Mouse (Mus musculus): ENCODE measurements at regions not wholly inside any gene's neighbourhood (a gene's known extent, or its start where the extent isn't known, plus 50 kb on each side); places are given as distances from the start of the nearest gene placed in this dataset.

DNA sequence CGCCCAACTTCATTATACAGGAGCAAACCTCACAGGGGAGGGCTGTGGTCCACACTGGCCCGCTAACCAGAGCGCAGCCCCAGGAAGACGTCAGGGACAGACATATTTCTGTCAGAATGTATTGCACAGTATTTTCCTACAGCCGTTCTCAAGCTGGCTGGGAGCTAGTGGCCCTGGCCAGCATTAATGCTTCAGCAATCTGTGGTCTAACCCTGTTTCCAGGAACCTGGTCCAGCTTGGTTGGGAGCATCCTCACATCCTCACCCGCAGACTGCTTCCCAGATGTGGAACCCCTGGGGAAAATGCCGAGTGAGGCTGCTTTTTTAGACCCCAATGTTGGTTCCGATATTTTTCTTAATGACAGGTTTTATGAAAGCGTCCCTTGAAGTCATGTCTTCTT is 500.6 kb upstream of the Adam5 start:
- no peaks in the 10 kb centered on the region for H3K36me3 ChIP-seq (ENCODE audit: control insufficient read depth, insufficient read depth, low read length)
- no peak overlapping the region for H3K27ac ChIP-seq (ENCODE audit: low read depth, low read length)
- H3K4me3 ChIP-seq (ENCODE audit: low read depth, low read length), result no peak overlapping the region
- DNase-seq (ENCODE audit: low spot score), result no peak
- H3K27me3 ChIP-seq (ENCODE audit: control insufficient read depth, insufficient read depth, low read length), result no peaks in the 10 kb centered on the region
- H3K4me2 ChIP-seq (ENCODE audit: low read depth), result no peak overlapping the region
- H3K4me1 ChIP-seq (ENCODE audit: control insufficient read depth, insufficient read depth, low read length), result no peaks in the 10 kb centered on the region
- WGBS, result 85% methylated on average over 9 of the region's 9 CpGs
- no peaks in the 10 kb centered on the region for H3K9me3 ChIP-seq (ENCODE audit: control insufficient read depth, low read length)
- no peak for ATAC-seq (ENCODE audit: insufficient read depth, low FRiP score, low TSS enrichment)
- H3K9ac ChIP-seq (ENCODE audit: low read length), result no peak overlapping the region

DNA sequence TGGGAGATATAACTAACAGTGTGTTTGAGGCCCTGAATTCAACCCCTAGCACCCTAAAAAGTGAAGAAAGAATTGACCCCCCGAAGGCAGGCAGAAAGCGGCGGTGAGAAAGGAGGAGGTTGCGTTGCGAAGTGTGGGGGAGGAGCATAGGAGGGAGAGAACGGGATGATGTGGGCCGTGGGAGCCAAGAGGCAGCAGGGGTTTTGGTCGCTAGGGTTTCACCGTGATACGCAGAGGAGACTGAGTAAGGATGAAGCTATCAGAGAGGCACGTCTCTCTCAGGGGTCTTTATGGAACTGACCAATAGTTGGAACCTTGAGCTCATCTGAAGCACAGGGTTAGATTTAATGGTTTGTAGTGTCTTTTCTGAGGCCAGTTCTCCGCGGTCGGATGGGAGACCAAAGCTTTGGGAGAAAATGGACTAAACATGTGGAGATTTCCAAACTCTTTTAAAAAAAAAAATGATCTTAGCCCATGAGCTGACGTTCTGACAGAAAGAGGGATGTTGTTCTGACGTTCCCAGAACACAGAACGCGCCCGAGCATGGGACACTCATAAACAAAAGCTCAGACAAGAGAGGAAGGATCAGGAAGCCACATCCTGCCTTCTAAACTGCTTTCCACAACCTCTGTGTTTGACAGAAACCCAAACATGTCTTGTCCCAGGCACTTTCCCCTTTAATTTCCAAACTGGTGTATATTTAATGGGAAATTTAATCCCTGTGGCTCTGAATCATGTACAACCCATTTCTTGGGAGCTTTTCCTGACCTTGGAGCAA is 499.7 kb upstream of the Adam5 start:
- Histone ChIP-seq H3K27me3 (ENCODE audit: control insufficient read depth, insufficient read depth, low read length) (no peaks in the 10 kb centered on the region), H3K9ac (ENCODE audit: low read length) (no peak overlapping the region), H3K36me3 (ENCODE audit: control insufficient read depth, insufficient read depth, low read length) (no peaks in the 10 kb centered on the region), H3K9me3 (ENCODE audit: control insufficient read depth, low read length) (no peaks in the 10 kb centered on the region), H3K4me1 (ENCODE audit: control insufficient read depth, insufficient read depth, low read length) (no peaks in the 10 kb centered on the region), H3K4me3 (ENCODE audit: low read depth, low read length) (no peak overlapping the region), H3K27ac (ENCODE audit: low read depth, low read length) (no peak overlapping the region), H3K4me2 (ENCODE audit: low read depth) (no peak overlapping the region)
- no peak for DNase-seq (ENCODE audit: low spot score)
- 47% methylated on average over 19 of the region's 19 CpGs for WGBS
- no peak for ATAC-seq (ENCODE audit: insufficient read depth, low FRiP score, low TSS enrichment)

DNA sequence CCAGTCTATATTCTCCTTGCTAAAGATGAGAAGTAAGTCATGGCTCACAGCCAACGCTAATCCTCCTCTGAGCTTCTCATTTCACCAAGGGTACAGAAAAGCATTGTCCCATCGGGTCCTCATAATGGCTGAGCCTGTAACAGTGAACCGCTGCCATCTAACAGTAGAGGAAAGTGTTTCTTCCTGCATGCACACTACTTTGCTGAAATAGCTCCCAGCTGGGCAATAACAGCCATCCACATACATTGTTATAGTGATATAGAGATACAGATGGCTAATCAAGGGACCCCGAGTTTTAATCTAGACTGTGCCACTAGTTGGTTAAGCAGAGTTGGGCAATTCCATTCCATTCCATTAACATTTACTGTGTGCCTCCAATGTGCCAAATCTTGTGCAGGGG is 492.2 kb upstream of the Adam5 start:
- H3K4me2 ChIP-seq (ENCODE audit: low read depth), result no peak overlapping the region
- no peaks in the 10 kb centered on the region for H3K36me3 ChIP-seq (ENCODE audit: control insufficient read depth, insufficient read depth, low read length)
- H3K4me1 ChIP-seq (ENCODE audit: control insufficient read depth, insufficient read depth, low read length), result no peaks in the 10 kb centered on the region
- no peak for ATAC-seq (ENCODE audit: insufficient read depth, low FRiP score, low TSS enrichment)
- WGBS, result 85% methylated on average over 4 of the region's 4 CpGs
- no peaks in the 10 kb centered on the region for H3K27me3 ChIP-seq (ENCODE audit: control insufficient read depth, insufficient read depth, low read length)
- H3K9me3 ChIP-seq (ENCODE audit: control insufficient read depth, low read length), result no peaks in the 10 kb centered on the region
- no peak overlapping the region for H3K4me3 ChIP-seq (ENCODE audit: low read depth, low read length)
- no peak for DNase-seq (ENCODE audit: low spot score)
- no peak overlapping the region for H3K9ac ChIP-seq (ENCODE audit: low read length)
- no peak overlapping the region for H3K27ac ChIP-seq (ENCODE audit: low read depth, low read length)

DNA sequence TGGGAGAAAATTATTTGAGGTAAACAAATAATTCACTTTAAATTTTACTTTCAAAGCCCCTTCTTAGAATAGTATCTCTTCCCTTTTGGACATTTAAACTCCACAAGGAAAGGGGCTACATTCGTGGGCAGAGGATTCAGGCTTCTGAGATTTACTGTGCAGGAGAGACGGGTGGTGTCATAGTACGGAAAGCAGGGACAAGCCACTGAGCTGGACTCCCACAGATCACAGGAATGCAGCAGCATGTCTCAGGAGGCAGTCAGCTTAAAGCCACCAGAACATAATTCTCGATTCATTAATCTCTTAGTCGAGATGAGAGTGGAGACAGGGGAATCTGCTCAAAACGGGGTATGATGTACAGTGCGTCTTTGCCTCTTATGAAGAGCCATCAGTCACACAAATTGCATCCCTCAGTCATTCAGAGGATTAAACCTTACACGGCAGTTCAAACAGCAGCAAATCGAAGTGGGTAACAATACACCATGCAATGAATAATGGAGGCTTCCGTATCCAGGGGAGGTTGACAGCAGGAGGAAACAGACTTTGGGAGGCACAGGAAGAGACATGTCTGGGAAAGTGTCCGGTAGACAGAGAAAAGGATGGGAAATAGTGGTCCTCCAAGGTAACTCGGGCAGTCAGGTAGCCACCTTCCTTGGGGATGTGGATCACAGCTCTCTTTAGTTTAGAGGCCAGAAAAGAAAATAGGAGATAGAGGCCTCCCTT is 487.8 kb upstream of the Adam5 start:
- no peak overlapping the region for H3K4me3 ChIP-seq (ENCODE audit: low read depth, low read length)
- no peaks in the 10 kb centered on the region for H3K27me3 ChIP-seq (ENCODE audit: control insufficient read depth, insufficient read depth, low read length)
- no peak overlapping the region for H3K4me2 ChIP-seq (ENCODE audit: low read depth)
- DNase-seq (ENCODE audit: low spot score), result no peak
- H3K27ac ChIP-seq (ENCODE audit: low read depth, low read length), result no peak overlapping the region
- 47% methylated on average over 12 of the region's 12 CpGs for WGBS
- H3K36me3 ChIP-seq (ENCODE audit: control insufficient read depth, insufficient read depth, low read length), result no peaks in the 10 kb centered on the region
- no peaks in the 10 kb centered on the region for H3K4me1 ChIP-seq (ENCODE audit: control insufficient read depth, insufficient read depth, low read length)
- no peak overlapping the region for H3K9ac ChIP-seq (ENCODE audit: low read length)
- no peak for ATAC-seq (ENCODE audit: insufficient read depth, low FRiP score, low TSS enrichment)
- H3K9me3 ChIP-seq (ENCODE audit: control insufficient read depth, low read length), result no peaks in the 10 kb centered on the region

DNA sequence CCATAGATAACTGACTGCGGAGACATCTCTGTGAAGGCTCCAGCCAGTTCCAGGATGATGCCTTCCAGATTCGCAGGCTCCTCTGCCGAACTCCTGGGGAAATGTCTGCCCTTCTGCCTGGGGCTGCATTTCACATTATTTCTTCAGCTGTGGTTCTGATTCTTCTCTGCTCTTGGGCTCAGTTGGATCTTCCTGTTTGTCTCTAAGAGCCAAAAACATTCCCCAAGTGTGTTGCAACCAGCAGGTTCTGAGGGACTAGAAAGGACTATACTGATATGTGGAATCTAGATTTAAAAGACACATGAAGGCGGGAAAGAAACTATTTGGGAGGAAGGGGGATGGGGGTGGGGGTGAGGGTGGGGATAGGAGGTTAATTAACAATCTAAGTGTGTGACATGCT is 483.8 kb upstream of the Adam5 start:
- H3K27ac ChIP-seq (ENCODE audit: low read depth, low read length), result no peak overlapping the region
- no peaks in the 10 kb centered on the region for H3K9me3 ChIP-seq (ENCODE audit: control insufficient read depth, low read length)
- no peaks in the 10 kb centered on the region for H3K36me3 ChIP-seq (ENCODE audit: control insufficient read depth, insufficient read depth, low read length)
- DNase-seq (ENCODE audit: low spot score) (no peak), ATAC-seq (ENCODE audit: insufficient read depth, low FRiP score, low TSS enrichment) (no peak)
- no peak overlapping the region for H3K9ac ChIP-seq (ENCODE audit: low read length)
- H3K27me3 ChIP-seq (ENCODE audit: control insufficient read depth, insufficient read depth, low read length), result no peaks in the 10 kb centered on the region; the same call in 1 of the 2 replicates
- WGBS, result 81% methylated on average over 4 of the region's 4 CpGs
- H3K4me2 ChIP-seq (ENCODE audit: low read depth), result no peak overlapping the region
- H3K4me1 ChIP-seq (ENCODE audit: control insufficient read depth, insufficient read depth, low read length), result no peaks in the 10 kb centered on the region
- no peak overlapping the region for H3K4me3 ChIP-seq (ENCODE audit: low read depth, low read length)

DNA sequence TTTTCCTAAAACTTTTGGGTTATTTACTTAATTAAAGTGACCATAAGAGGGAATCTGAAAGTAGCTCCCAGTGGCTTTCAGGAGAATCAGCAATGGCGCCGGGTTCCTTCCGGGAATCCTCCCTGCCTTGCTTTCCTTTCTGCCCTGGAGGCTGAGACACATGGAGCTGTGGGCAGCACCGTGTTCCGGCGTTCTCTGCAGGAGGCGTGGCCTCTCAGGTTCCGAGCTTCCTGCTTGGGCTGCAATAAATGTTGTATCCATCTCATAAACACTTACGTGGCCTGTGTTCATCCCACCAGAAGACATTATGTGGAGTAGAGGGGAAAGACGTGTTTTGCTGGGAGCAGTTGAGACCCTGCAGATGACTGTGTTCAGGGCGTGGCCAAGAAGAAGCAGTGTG is 483.3 kb upstream of the Adam5 start:
- no peak for DNase-seq (ENCODE audit: low spot score)
- Histone ChIP-seq H3K27ac (ENCODE audit: low read depth, low read length) (no peak overlapping the region), H3K9ac (ENCODE audit: low read length) (no peak overlapping the region), H3K9me3 (ENCODE audit: control insufficient read depth, low read length) (no peaks in the 10 kb centered on the region), H3K4me2 (ENCODE audit: low read depth) (no peak overlapping the region), H3K36me3 (ENCODE audit: control insufficient read depth, insufficient read depth, low read length) (no peaks in the 10 kb centered on the region), H3K4me3 (ENCODE audit: low read depth, low read length) (no peak overlapping the region), H3K27me3 (ENCODE audit: control insufficient read depth, insufficient read depth, low read length) (no peaks in the 10 kb centered on the region; the same call in 1 of the 2 replicates), H3K4me1 (ENCODE audit: control insufficient read depth, insufficient read depth, low read length) (no peaks in the 10 kb centered on the region)
- WGBS, result 82% methylated on average over 11 of the region's 11 CpGs
- no peak for ATAC-seq (ENCODE audit: insufficient read depth, low FRiP score, low TSS enrichment)

DNA sequence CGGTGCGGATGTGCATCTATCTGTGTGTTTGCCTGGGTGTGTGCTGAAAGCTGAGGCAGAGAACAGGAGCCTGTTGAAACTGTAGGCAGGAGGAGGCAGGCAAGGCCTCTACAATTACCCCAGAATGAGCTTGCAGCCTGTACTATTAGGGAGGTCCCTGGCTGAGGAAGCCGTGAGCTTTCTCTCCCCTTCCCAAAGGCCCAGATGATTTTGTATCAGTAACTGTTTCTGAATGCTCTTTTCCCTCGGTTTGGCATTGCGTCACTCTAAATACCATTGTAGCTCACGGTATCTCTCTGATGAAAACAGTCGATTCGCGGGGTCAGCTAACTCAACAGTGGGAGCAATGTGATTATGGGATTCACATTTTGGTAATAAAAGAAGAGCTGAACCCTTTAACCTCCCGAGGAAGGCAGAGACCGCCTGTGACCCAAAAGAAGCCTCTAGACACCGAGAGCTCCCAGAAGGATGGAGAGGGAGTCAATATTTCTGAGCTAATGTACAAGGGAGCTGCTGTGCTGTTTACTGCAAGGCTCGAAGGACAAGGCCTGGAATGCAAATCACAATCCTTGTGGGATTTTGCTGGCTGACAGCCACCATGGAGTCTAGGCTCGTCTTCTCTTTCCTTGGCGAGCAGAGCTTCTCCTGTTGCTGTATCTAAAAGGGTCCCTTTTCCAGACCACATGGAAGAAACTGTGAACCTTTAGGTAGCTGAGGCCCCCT is 482.8 kb upstream of the Adam5 start:
- Histone ChIP-seq H3K9ac (ENCODE audit: low read length) (no peak overlapping the region), H3K27me3 (ENCODE audit: control insufficient read depth, insufficient read depth, low read length) (no peaks in the 10 kb centered on the region; the same call in 1 of the 2 replicates), H3K4me2 (ENCODE audit: low read depth) (no peak overlapping the region), H3K4me3 (ENCODE audit: low read depth, low read length) (no peak overlapping the region), H3K9me3 (ENCODE audit: control insufficient read depth, low read length) (no peaks in the 10 kb centered on the region), H3K27ac (ENCODE audit: low read depth, low read length) (no peak overlapping the region), H3K36me3 (ENCODE audit: control insufficient read depth, insufficient read depth, low read length) (no peaks in the 10 kb centered on the region), H3K4me1 (ENCODE audit: control insufficient read depth, insufficient read depth, low read length) (no peaks in the 10 kb centered on the region)
- ATAC-seq (ENCODE audit: insufficient read depth, low FRiP score, low TSS enrichment) (no peak), DNase-seq (ENCODE audit: low spot score) (no peak)
- 82% methylated on average over 15 of the region's 15 CpGs for WGBS
